Mouse (Mus musculus) kidney, postnatal 25 days (tissue): Measurements from ENCODE around the gene Crybb3.
A peak's percentile ranks its signal among the peaks of the same experiment; 100 is the strongest.

Source experiments
- DNase-seq, 2 experiments: peaks; one replicate each; pipeline ENCODE4 v3.0.0; 2021; ENCODE audit warnings: mixed read lengths in 2 of 2

Gene Crybb3

GRCm38 (mm10) chr5:113102455-113102854 is 21.1 kb upstream of the Crybb3 start:
- DNase-seq, result no peak

GRCm38 (mm10) chr5:113101457-113101856 is 20.1 kb upstream of the Crybb3 start:
- DNase-seq, result no peak

GRCm38 (mm10) chr5:113100422-113100821 is 19.0 kb upstream of the Crybb3 start:
- DNase-seq, result no peak

- peak; percentile 88 to 95 for DNase-seq
Observed at GRCm38 (mm10) chr5:113099546-113099945, 18.2 kb upstream of the Crybb3 start.

- DNase-seq, result no peak
Observed at GRCm38 (mm10) chr5:113097551-113097950, 16.2 kb upstream of the Crybb3 start.

- no peak for DNase-seq
Observed at GRCm38 (mm10) chr5:113095456-113095855, 14.1 kb upstream of the Crybb3 start.

GRCm38 (mm10) chr5:113092406-113092805 is 11.0 kb upstream of the Crybb3 start:
- peak; percentile 63 to 88 for DNase-seq

GRCm38 (mm10) chr5:113091162-113091561 is 9.8 kb upstream of the Crybb3 start:
- DNase-seq, result peak; percentile 80 to 84

- peak in 1 of 2 experiments; percentile 69 for DNase-seq
Observed at GRCm38 (mm10) chr5:113090750-113091149, 9.4 kb upstream of the Crybb3 start.

GRCm38 (mm10) chr5:113090077-113090690 is 8.8 kb upstream of the Crybb3 start:
- peak in 1 of 2 experiments; percentile 75 for DNase-seq

- no peak for DNase-seq
Observed at GRCm38 (mm10) chr5:113087465-113087864, 6.1 kb upstream of the Crybb3 start.

- no peak for DNase-seq
Observed at GRCm38 (mm10) chr5:113086990-113087389, 5.6 kb upstream of the Crybb3 start.

- peak in 1 of 2 experiments; percentile 45 for DNase-seq
Observed at GRCm38 (mm10) chr5:113086439-113086838, 5.1 kb upstream of the Crybb3 start.

GRCm38 (mm10) chr5:113085931-113086330 is 4.5 kb upstream of the Crybb3 start:
- no peak for DNase-seq

- DNase-seq, result no peak
Observed at GRCm38 (mm10) chr5:113084309-113084708, 2.9 kb upstream of the Crybb3 start.

- DNase-seq, result peak in 1 of 2 experiments; percentile 42
Observed at GRCm38 (mm10) chr5:113082356-113083168, 1.2 kb upstream of the Crybb3 start.

GRCm38 (mm10) chr5:113081020-113081419 is 364 bp downstream of the Crybb3 start:
- no peak for DNase-seq

GRCm38 (mm10) chr5:113079783-113080182 is 1.6 kb downstream of the Crybb3 start:
- no peak for DNase-seq

GRCm38 (mm10) chr5:113078686-113079085 is 2.7 kb downstream of the Crybb3 start:
- no peak for DNase-seq

- DNase-seq, result no peak
Observed at GRCm38 (mm10) chr5:113070017-113070416, 11.4 kb downstream of the Crybb3 start, which contains the start of gene Crybb2. Crybb2 (minus strand) TSS chr5:113070117.

GRCm38 (mm10) chr5:113054308-113054707 is 27.1 kb downstream of the Crybb3 start:
- peak; percentile 73 to 77 for DNase-seq

GRCm38 (mm10) chr5:113050581-113051185 is 30.7 kb downstream of the Crybb3 start:
- no peak for DNase-seq

GRCm38 (mm10) chr5:113049876-113050275 is 31.5 kb downstream of the Crybb3 start:
- DNase-seq, result no peak
